Mouse (Mus musculus) hindbrain, embryonic 12.5 days (tissue): ENCODE results near the gene Ager. TPM values are rescaled to one million over a fixed set of nuclear protein-coding genes. Genes with fewer than 3 reads are reported as not detected.

Experiments used
- ATAC-seq: fragments of 200-750 bp; cut with Nextera tagmentation; 2 replicates; pipeline ENCODE4 v1.8.0; 2017; ENCODE audit warnings: moderate TSS enrichment; ENCODE audit not compliant: low FRiP score
- H3K27ac ChIP-seq: fragments of 300-500 bp; sonication (generic); 2 replicates; pipeline ENCODE4 v1.5.1; 2016; ENCODE audit warnings: mild to moderate bottlenecking
- H3K27me3 ChIP-seq: fragments of 300-500 bp; sonication (generic); 2 replicates; pipeline ENCODE4 v1.6.1; 2016; ENCODE audit warnings: mild to moderate bottlenecking
- H3K36me3 ChIP-seq: fragments of 300-500 bp; sonication (generic); 2 replicates; pipeline ENCODE4 v1.6.1; 2016; ENCODE audit warnings: mild to moderate bottlenecking
- H3K4me1 ChIP-seq: fragments of 300-500 bp; sonication (generic); 2 replicates; pipeline ENCODE4 v1.6.1; 2016
- H3K4me2 ChIP-seq: fragments of 300-500 bp; sonication (generic); replicated peaks from 2 replicates; pipeline ENCODE4 v1.6.1; 2016; ENCODE audit warnings: mild to moderate bottlenecking
- H3K4me3 ChIP-seq: fragments of 300-500 bp; sonication (generic); 2 replicates; pipeline ENCODE4 v1.5.1; 2016; ENCODE audit warnings: mild to moderate bottlenecking
- H3K9ac ChIP-seq: fragments of 300-500 bp; sonication (generic); 2 replicates; pipeline ENCODE4 v1.6.1; 2016; ENCODE audit warnings: mild to moderate bottlenecking, moderate library complexity
- H3K9me3 ChIP-seq: fragments of 300-500 bp; sonication (generic); replicated peaks from 2 replicates; pipeline ENCODE4 v1.6.1; 2016; ENCODE audit warnings: mild to moderate bottlenecking
- WGBS: fragments of 180-500 bp; shearing (Covaris S2); methylation state at CpG from one replicate; pipeline ENCODE4 v1.1.7; 2016; 5-methylcytosine and 5-hydroxymethylcytosine counted together
- polyA plus RNA-seq: library from polyadenylated mRNA; unstranded; fragments of >200 nt; fragmentation: Nextera tagmentation; extraction: Ambion mirVana; gene quantifications from 2 replicates; pipeline ENCODE4 v1.2.1, GENCODE M21; 2016

The Ager gene
- polyA plus RNA-seq: 1.9 and 2.9 TPM in 2 replicates

DNA sequence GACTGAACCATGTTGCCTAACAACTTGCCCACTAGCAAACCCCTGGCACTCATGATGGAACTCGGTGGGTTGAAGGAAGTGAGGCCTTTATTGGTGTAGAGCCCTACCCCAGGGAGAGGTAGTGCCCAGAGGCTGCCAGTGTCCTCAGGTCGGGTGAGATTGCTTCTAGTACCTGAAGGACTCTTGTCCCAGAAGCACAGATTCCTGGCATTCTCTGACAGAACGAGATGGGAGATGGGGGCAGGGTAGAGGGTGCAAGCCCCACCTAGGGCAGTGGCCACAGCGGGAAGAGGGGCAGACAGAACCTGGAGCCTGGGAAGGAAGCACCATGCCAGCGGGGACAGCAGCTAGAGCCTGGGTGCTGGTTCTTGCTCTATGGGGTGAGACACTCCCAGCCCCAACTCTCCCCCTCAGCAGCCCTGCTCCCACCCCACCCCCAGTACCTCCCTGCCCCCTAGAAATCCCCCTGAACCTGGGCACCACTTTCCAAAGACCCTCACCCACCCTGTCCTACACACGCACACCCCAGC is at the start of gene Ager:
Gene Ager (plus strand): TSS at position 297 of the 530 bp plus-strand sequence.
- Histone ChIP-seq H3K4me3 (no peak within 1 kb of the TSS), H3K9ac (no peak within 1 kb of the TSS), H3K36me3 (peaks cover 44% of the 10 kb centered on the region), H3K4me2 (no peak within 1 kb of the TSS), H3K9me3 (no peaks in the 10 kb centered on the region), H3K27ac (no peak within 1 kb of the TSS), H3K4me1 (peaks cover 47% of the 10 kb centered on the region), H3K27me3 (no peaks in the 10 kb centered on the region)
- 26% methylated on average over 5 of the region's 6 CpGs for WGBS
- ATAC-seq: no peak

DNA sequence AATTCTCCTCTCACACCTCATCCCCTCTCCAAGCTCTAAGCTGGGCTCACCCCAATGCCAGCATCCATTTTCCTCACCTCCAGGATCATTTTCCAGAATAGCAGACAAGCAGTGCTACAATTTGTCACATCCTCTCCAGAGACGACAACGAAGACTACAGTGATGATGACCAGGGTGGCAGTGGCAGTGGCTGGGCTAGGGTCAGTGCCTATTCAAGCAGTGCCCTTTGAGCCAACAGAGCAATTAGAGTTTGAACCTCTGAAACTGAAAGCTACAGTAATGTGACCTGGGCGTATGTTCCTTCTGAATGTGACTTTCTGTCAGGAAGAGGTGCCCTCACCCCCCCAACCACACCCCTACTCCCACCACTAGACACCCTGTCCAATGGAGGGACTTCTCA is 48.5 kb upstream of the Ager start:
- WGBS: 93% methylated on average over 3 of the region's 3 CpGs
- no peaks in the 10 kb centered on the region for H3K36me3 ChIP-seq
- no peaks in the 10 kb centered on the region for H3K27me3 ChIP-seq
- ATAC-seq: no peak
- no peaks in the 10 kb centered on the region for H3K9me3 ChIP-seq
- no peak overlapping the region for H3K4me2 ChIP-seq
- H3K4me3 ChIP-seq: no peak overlapping the region
- no peak overlapping the region for H3K9ac ChIP-seq
- no peaks in the 10 kb centered on the region for H3K4me1 ChIP-seq
- no peak overlapping the region for H3K27ac ChIP-seq

DNA sequence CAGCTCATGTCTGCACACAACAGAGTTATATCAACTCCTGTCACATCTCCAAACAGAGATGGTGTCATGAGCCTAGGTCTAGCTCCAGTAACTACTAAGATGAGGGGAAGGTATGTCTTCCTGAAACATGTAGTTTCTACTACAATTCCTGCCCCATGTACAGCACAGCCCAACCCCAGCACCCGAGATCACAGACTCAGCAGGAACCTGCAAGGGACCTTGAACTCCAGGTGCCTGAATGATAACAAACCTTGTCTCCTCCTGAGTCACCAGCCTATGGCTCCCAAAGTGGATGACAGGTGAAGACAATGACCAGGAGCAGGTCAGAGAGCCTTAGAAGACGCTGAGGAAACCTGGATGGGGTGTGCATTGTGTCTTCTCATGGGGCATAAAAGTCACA is 47.8 kb upstream of the Ager start:
- ATAC-seq: no peak
- WGBS: 73% methylated on average over 2 of the region's 2 CpGs

DNA sequence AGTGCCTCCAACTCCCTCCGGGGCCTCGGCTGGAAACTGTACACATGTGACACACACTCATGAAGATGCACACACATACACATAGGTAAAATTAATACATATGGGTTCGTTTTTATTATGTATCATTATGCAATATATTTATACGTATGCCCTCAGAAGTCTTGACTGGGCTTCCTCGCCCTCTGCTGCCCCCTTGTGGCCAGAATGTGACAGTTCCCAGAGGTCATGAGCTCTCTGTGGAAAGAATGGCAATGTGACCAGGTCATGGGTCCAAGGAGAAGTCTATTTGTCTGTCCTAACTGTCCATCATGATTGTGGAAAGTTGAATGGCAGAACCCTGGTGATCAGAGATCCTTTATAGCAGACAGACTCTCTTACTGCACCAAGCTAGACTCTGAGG is 42.2 kb upstream of the Ager start:
- Histone ChIP-seq H3K27me3 (no peaks in the 10 kb centered on the region), H3K4me2 (no peak overlapping the region), H3K36me3 (no peaks in the 10 kb centered on the region), H3K4me1 (no peaks in the 10 kb centered on the region), H3K9ac (no peak overlapping the region), H3K4me3 (no peak overlapping the region), H3K9me3 (no peaks in the 10 kb centered on the region), H3K27ac (no peak overlapping the region)
- no peak for ATAC-seq
- 26% methylated on average over 5 of the region's 5 CpGs for WGBS

More for the DNA sequence above, 47.8 kb upstream of the Ager start:
- Histone ChIP-seq H3K4me2 (no peak overlapping the region), H3K36me3 (no peaks in the 10 kb centered on the region), H3K4me3 (no peak overlapping the region), H3K4me1 (no peaks in the 10 kb centered on the region), H3K9ac (no peak overlapping the region), H3K9me3 (no peaks in the 10 kb centered on the region), H3K27me3 (no peaks in the 10 kb centered on the region), H3K27ac (no peak overlapping the region)

GRCm38 (mm10) chr17:34556406-34556805 is 41.3 kb upstream of the Ager start:
- H3K27ac ChIP-seq: no peak overlapping the region
- no peak overlapping the region for H3K4me2 ChIP-seq
- H3K27me3 ChIP-seq: no peaks in the 10 kb centered on the region
- H3K4me3 ChIP-seq: no peak overlapping the region
- H3K36me3 ChIP-seq: no peaks in the 10 kb centered on the region
- 84% methylated on average over 8 of the region's 8 CpGs for WGBS
- no peak for ATAC-seq
- no peaks in the 10 kb centered on the region for H3K9me3 ChIP-seq
- H3K4me1 ChIP-seq: peaks cover 2% of the 10 kb centered on the region; the same call in 1 of the 2 replicates
- H3K9ac ChIP-seq: no peak overlapping the region

GRCm38 (mm10) chr17:34557411-34557810 is 40.3 kb upstream of the Ager start:
- Histone ChIP-seq H3K9ac (no peak overlapping the region), H3K27ac (no peak overlapping the region), H3K4me1 (peaks cover 2% of the 10 kb centered on the region; the same call in 1 of the 2 replicates), H3K4me2 (no peak overlapping the region), H3K4me3 (no peak overlapping the region), H3K36me3 (no peaks in the 10 kb centered on the region), H3K9me3 (no peaks in the 10 kb centered on the region), H3K27me3 (no peaks in the 10 kb centered on the region)
- 74% methylated on average over 11 of the region's 11 CpGs for WGBS
- no peak for ATAC-seq

GRCm38 (mm10) chr17:34559116-34559515 is 38.5 kb upstream of the Ager start:
- Histone ChIP-seq H3K9me3 (no peaks in the 10 kb centered on the region), H3K27ac (no peak overlapping the region), H3K4me3 (no peak overlapping the region), H3K4me1 (peaks cover 4% of the 10 kb centered on the region), H3K4me2 (no peak overlapping the region), H3K9ac (no peak overlapping the region), H3K36me3 (no peaks in the 10 kb centered on the region), H3K27me3 (no peaks in the 10 kb centered on the region)
- 87% methylated on average over 7 of the region's 7 CpGs for WGBS
- no peak for ATAC-seq

- Histone ChIP-seq H3K9ac (no peak overlapping the region), H3K9me3 (no peaks in the 10 kb centered on the region)
- WGBS: 26% methylated on average over 15 of the region's 15 CpGs
These were observed 37.8 kb upstream of the Ager start for GRCm38 (mm10) chr17:34559895-34560294.

DNA sequence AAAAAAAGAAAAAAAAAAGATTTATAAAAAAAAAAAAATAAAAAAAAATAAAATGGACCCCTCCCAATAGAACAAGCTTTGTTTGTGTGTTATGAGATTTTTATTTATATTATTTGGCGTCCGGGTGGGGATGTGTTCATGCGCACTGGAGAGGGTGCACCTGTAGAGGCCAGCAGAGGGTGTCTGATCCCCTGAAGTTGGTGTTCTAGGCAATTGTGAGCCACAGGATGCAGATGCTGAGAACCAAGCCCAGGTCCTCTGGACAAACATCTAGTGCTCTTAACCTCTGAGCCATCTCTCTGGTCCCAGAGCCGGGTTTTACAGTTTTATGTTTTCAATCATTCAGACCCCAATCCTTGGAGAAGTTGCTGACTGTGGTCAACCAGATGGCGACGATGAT is 37.2 kb upstream of the Ager start:
- no peak for ATAC-seq
- no peaks in the 10 kb centered on the region for H3K9me3 ChIP-seq
- H3K27me3 ChIP-seq: 0 out of 2 replicates have a peak, but pooled peaks cover 2% of the 10 kb centered on the region
- no peak overlapping the region for H3K4me3 ChIP-seq
- H3K4me2 ChIP-seq: no peak overlapping the region
- no peaks in the 10 kb centered on the region for H3K36me3 ChIP-seq
- no peak overlapping the region for H3K9ac ChIP-seq
- no peak overlapping the region for H3K27ac ChIP-seq
- peaks cover 14% of the 10 kb centered on the region for H3K4me1 ChIP-seq
- 90% methylated on average over 6 of the region's 6 CpGs for WGBS

More at GRCm38 (mm10) chr17:34559895-34560294, 37.8 kb upstream of the Ager start:
- peaks cover 12% of the 10 kb centered on the region for H3K4me1 ChIP-seq
- no peak overlapping the region for H3K4me2 ChIP-seq
- no peaks in the 10 kb centered on the region for H3K27me3 ChIP-seq
- H3K4me3 ChIP-seq: no peak overlapping the region
- H3K36me3 ChIP-seq: no peaks in the 10 kb centered on the region
- no peak for ATAC-seq
- no peak overlapping the region for H3K27ac ChIP-seq

GRCm38 (mm10) chr17:34561200-34561599 is 36.5 kb upstream of the Ager start:
- Histone ChIP-seq H3K9ac (no peak overlapping the region), H3K36me3 (no peaks in the 10 kb centered on the region), H3K27ac (peak overlapping the region; percentile 40; the same call in 1 of the 2 replicates), H3K4me3 (no peak overlapping the region), H3K4me2 (0 out of 2 replicates have a peak overlapping the region, but pooled peaks have one; percentile 3), H3K9me3 (no peaks in the 10 kb centered on the region), H3K27me3 (0 out of 2 replicates have a peak, but pooled peaks cover 3% of the 10 kb centered on the region), H3K4me1 (peaks cover 14% of the 10 kb centered on the region)
- no peak for ATAC-seq
- 49% methylated on average over 8 of the region's 8 CpGs for WGBS

DNA sequence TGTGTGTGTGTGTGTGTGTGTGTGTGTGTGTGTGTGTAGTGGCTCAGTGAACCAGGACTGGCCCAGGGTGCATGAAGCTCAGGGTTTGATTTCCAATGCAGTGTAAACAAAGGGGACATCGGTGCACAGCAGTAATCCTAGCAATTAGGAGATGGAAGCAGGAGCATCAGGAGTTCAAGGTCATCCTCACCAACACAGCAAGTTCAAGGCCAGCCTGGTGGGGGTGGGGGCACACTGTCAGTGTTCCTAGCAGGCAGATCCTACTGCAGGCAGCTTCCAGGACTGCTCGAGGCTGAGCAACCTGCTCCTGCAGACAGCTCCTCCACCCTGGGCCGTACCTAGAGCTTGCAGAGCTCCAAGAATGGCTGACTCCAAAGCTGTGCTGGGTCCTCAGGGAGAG is 35.1 kb upstream of the Ager start:
- H3K36me3 ChIP-seq: no peaks in the 10 kb centered on the region
- ATAC-seq: no peak
- H3K9me3 ChIP-seq: no peaks in the 10 kb centered on the region
- H3K9ac ChIP-seq: no peak overlapping the region
- H3K4me2 ChIP-seq: no peak overlapping the region
- H3K27me3 ChIP-seq: 0 out of 2 replicates have a peak, but pooled peaks cover 13% of the 10 kb centered on the region
- 58% methylated on average over 3 of the region's 3 CpGs for WGBS
- no peak overlapping the region for H3K4me3 ChIP-seq
- no peak overlapping the region for H3K27ac ChIP-seq
- peaks cover 14% of the 10 kb centered on the region for H3K4me1 ChIP-seq

DNA sequence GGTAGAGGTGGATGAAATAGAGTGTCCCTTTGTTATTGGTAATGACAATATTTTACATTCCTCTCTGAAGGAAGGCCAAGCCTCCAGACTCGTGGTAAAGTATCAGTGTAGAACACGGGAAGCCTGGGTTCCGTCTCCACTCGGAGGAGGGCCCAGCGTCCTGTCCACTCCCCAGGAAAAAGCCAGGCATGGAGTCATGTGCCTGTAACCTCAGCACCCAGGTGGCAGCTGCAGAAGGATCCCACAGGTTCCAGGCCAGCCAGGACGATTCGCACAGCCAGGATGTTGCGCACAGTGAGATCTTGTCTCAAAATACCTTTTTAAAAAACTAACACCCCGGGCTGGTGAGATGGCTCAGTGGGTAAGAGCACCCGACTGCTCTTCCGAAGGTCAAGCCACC is 34.3 kb upstream of the Ager start:
- 0 out of 2 replicates have a peak, but pooled peaks cover 13% of the 10 kb centered on the region for H3K27me3 ChIP-seq
- no peaks in the 10 kb centered on the region for H3K36me3 ChIP-seq
- H3K4me3 ChIP-seq: no peak overlapping the region
- no peak for ATAC-seq
- WGBS: 77% methylated on average over 11 of the region's 11 CpGs
- no peak overlapping the region for H3K27ac ChIP-seq
- H3K4me1 ChIP-seq: peaks cover 14% of the 10 kb centered on the region
- no peak overlapping the region for H3K4me2 ChIP-seq
- H3K9ac ChIP-seq: no peak overlapping the region
- no peaks in the 10 kb centered on the region for H3K9me3 ChIP-seq

DNA sequence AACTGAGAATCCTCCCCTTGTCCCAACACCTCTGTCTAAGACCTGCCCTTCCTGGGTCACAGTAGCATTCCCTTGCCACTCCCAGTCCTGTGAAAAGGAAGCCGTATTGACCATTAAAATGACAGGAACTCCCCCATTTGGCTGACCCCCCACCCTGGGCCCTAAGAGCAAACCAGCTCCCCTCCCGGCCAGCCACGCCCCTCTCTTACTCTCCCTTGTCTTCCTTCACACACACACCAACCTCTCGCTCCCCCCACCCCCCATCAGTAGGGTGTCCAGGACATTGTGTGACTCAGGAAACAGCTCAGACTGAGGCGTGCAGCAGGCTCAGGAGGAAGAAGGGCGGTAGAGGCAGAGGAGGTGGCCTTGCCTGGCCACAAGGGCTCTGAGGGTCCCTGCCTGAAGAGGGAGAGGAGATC is 33.6 kb upstream of the Ager start, which contains the start of gene Notch4:
Gene Notch4 (plus strand): TSS at position 266 of the 419 bp plus-strand sequence.
- H3K4me2 ChIP-seq: peak within 1 kb of the TSS; percentile 17
- H3K27ac ChIP-seq: peak within 1 kb of the TSS; percentile 23; the same call in 1 of the 2 replicates
- ATAC-seq: no peak
- H3K9me3 ChIP-seq: no peaks in the 10 kb centered on the region
- peak within 1 kb of the TSS; percentile 8; the same call in 1 of the 2 replicates for H3K9ac ChIP-seq
- peaks cover 14% of the 10 kb centered on the region for H3K4me1 ChIP-seq
- 21% methylated on average over 6 of the region's 6 CpGs for WGBS
- no peak within 1 kb of the TSS for H3K4me3 ChIP-seq
- H3K27me3 ChIP-seq: 0 out of 2 replicates have a peak, but pooled peaks cover 13% of the 10 kb centered on the region
- H3K36me3 ChIP-seq: no peaks in the 10 kb centered on the region
